Comparison of ENCODE assay signal across 15 mouse cellular contexts in the genomic region with DNA sequence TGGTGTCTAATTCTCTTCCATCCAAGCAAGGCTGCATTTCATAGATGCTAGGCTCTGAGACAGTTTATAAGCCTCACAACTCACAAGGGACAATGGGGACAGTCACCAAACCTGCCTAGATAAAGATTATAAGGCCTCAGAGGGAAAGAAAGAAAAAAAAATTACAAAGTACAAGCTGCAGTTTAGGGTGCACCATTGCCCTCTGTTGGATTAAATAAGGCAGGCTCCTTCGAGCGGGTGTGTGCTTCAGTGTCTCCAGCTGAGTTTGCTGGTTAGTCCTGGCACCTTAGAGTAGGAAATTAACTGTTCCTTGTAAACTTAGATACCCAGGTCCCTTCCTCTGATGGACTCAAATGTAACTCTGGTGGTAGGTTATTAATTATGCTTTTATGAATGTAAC. TPM values are rescaled to one million over a fixed set of nuclear protein-coding genes. Genes with fewer than 3 reads are reported as not detected.
DNase-seq lines count a peak whose midpoint lies in the region; TF ChIP-seq lines count a peak whose summit lies in the region.
"Had no signal": no experiment of that assay in that cellular context is flagged by ENCODE, and none has a peak within 500 bp of the region (broad histone marks: within the 10 kb centered on the region; RNA-seq: fewer than 3 reads in every experiment).

No protein-coding gene starts in this region.

- WGBS in limb, embryonic 10.5 days, result 75% methylated on average over 2 of the region's 2 CpGs

- H3K4me1 ChIP-seq in limb, embryonic 10.5 days, result peaks cover 54% of the 10 kb centered on the region

- peaks cover 69% of the 10 kb centered on the region for H3K27me3 ChIP-seq in limb, embryonic 10.5 days (ENCODE audit: low read depth, poor library complexity, severe bottlenecking)

- intact Hi-C loops in left cerebral cortex, adult 2 months (cut with DNase I), result loop anchor here (2.0 to 10.0 kb wide), 4 partner anchors 13 to 331 kb away; partner anchors contain the start of gene Cacna1i
- intact Hi-C loops in left cerebral cortex, postnatal 36 days (cut with DNase I), result loop anchor here (5.0 kb wide), 1 partner anchor 331 kb away; the partner anchor contains the start of gene Cacna1i

- no peak for DNase-seq in left cerebral cortex, adult 2 months (ENCODE audit: extremely low spot score in 1 of 2, low spot score in 2 of 2)
- DNase-seq in left cerebral cortex, postnatal 36 days (ENCODE audit: low spot score in 2 of 2), result no peak
- DNase-seq in 3T3-L1 (ENCODE audit: low read depth, low spot score), result peak; percentile 38
- peak; percentile 28 for DNase-seq in 416B (ENCODE audit: low read depth)
- DNase-seq in brain, embryonic 18.5 days (ENCODE audit: low read depth, low spot score), result peak; percentile 20
- DNase-seq in urinary bladder, postnatal 10 days (ENCODE audit: low spot score), result no peak
- no peak for DNase-seq in limb, embryonic 10.5 days (ENCODE audit: low spot score)
- no peak for DNase-seq in embryo, embryonic 10.5 days (ENCODE audit: low spot score)
- DNase-seq: embryo, embryonic 11 days; gastrocnemius, postnatal 25 days; kidney, postnatal 4 days; right cerebral cortex, postnatal 25 days had no signal

- no peaks in the 10 kb centered on the region for H3K36me3 ChIP-seq in limb, embryonic 10.5 days
- H3K36me3 ChIP-seq: neural tube, embryonic 12.5 days had no signal

- no peak overlapping the region for H3K27ac ChIP-seq in left cerebral cortex, adult 2 months
- H3K27ac ChIP-seq in limb, embryonic 10.5 days, result no peak overlapping the region
- H3K27ac ChIP-seq: neural tube, embryonic 12.5 days had no signal

- TF ChIP-seq CTCF in left cerebral cortex, adult 2 months (IDR thresholded peaks at IDR 0.05), result peak; percentile 57

- no peaks in the 10 kb centered on the region for H3K9me3 ChIP-seq in limb, embryonic 10.5 days (replicated peaks)
- H3K9me3 ChIP-seq: neural tube, embryonic 12.5 days had no signal

- no peak overlapping the region for H3K4me3 ChIP-seq in left cerebral cortex, adult 2 months
- H3K4me3 ChIP-seq in limb, embryonic 10.5 days, result no peak overlapping the region
- H3K4me3 ChIP-seq: neural tube, embryonic 12.5 days had no signal

RNA-seq across cellular contexts. Expression of gene Grap2, which starts 45.4 kb away (rescaled TPM):
- total RNA-seq in left cerebral cortex, adult 2 months (2021), result under 1 TPM; 0.44 to 0.66 TPM
- under 1 TPM; 0.35 to 0.50 TPM for total RNA-seq in left cerebral cortex, postnatal 36 days (2021)
- 0.45 and 1.3 TPM in 2 replicates for polyA plus RNA-seq in limb, embryonic 10.5 days (2016; fragmentation: Nextera tagmentation; extraction: Ambion mirVana)

RNA-seq across cellular contexts. Expression of gene Enthd1, which starts 52.9 kb away (rescaled TPM):
- not detected for total RNA-seq in left cerebral cortex, adult 2 months (2021)
- total RNA-seq in left cerebral cortex, postnatal 36 days (2021), result not detected
- polyA plus RNA-seq in limb, embryonic 10.5 days (2016; fragmentation: Nextera tagmentation; extraction: Ambion mirVana), result not detected in 2 replicates
- total RNA-seq: gastrocnemius, postnatal 25 days had no signal
- polyA plus RNA-seq: hindbrain, embryonic 11.5 days; limb, embryonic 11.5 days; neural tube, embryonic 12.5 days had no signal

RNA-seq across cellular contexts. Expression of gene Fam83f, which starts 53.8 kb away (rescaled TPM):
- total RNA-seq in left cerebral cortex, adult 2 months (2021), result under 1 TPM; 0.26 to 0.54 TPM
- total RNA-seq in left cerebral cortex, postnatal 36 days (2021), result under 1 TPM; 0.39 TPM
- polyA plus RNA-seq in limb, embryonic 10.5 days (2016; fragmentation: Nextera tagmentation; extraction: Ambion mirVana), result 0.98 and 1.2 TPM in 2 replicates

Comparison
In these comparisons a context has a peak if more than half of its experiments do, and no peak if none do; other contexts are left out.
1. DNase-seq: peak in 3T3-L1 (single experiment), 416B (single experiment) and brain, embryonic 18.5 days (single experiment); none in left cerebral cortex, adult 2 months (0 of 2), left cerebral cortex, postnatal 36 days (0 of 2), urinary bladder, postnatal 10 days (single experiment), limb, embryonic 10.5 days (single experiment) and embryo, embryonic 10.5 days (single experiment).